Mouse (Mus musculus) ES-CJ7 (cell line): ENCODE results near the gene Xrcc3.

Source experiments
- DNase-seq: peaks from one replicate; pipeline ENCODE4 v3.0.0; 2011; ENCODE audit warnings: low read depth, low spot score

Gene Xrcc3

GRCm38 (mm10) chr12:111814769-111815762 lies 1.4 kb upstream of the Xrcc3 start:
- no peak for DNase-seq

- peak; percentile 29 for DNase-seq
These were observed 435 bp downstream of the Xrcc3 start for GRCm38 (mm10) chr12:111813111-111813765.

- no peak for DNase-seq
These were observed 1.1 kb downstream of the Xrcc3 start for GRCm38 (mm10) chr12:111812611-111813010.

- DNase-seq, result no peak
These were observed 1.6 kb downstream of the Xrcc3 start for GRCm38 (mm10) chr12:111812075-111812474.

GRCm38 (mm10) chr12:111809762-111810161 lies 3.9 kb downstream of the Xrcc3 start:
- peak; percentile 53 for DNase-seq

GRCm38 (mm10) chr12:111808775-111809174 lies 4.9 kb downstream of the Xrcc3 start:
- DNase-seq, result no peak

GRCm38 (mm10) chr12:111803538-111803937 lies 10.1 kb downstream of the Xrcc3 start:
- no peak for DNase-seq

- no peak for DNase-seq
These were observed 13.1 kb downstream of the Xrcc3 start for GRCm38 (mm10) chr12:111800459-111801183.

- no peak for DNase-seq
These were observed 15.2 kb downstream of the Xrcc3 start for GRCm38 (mm10) chr12:111798493-111798892.

- DNase-seq, result no peak
These were observed 16.4 kb downstream of the Xrcc3 start for GRCm38 (mm10) chr12:111797251-111797650.

GRCm38 (mm10) chr12:111795180-111795895 lies 18.3 kb downstream of the Xrcc3 start:
- DNase-seq, result no peak

GRCm38 (mm10) chr12:111794526-111795179 lies 19.0 kb downstream of the Xrcc3 start:
- DNase-seq, result no peak

- DNase-seq, result no peak
These were observed 19.6 kb downstream of the Xrcc3 start for GRCm38 (mm10) chr12:111794102-111794501.

- no peak for DNase-seq
These were observed 22.1 kb downstream of the Xrcc3 start for GRCm38 (mm10) chr12:111791474-111792104.

- DNase-seq, result no peak
These were observed 23.0 kb downstream of the Xrcc3 start for GRCm38 (mm10) chr12:111790631-111791030.

- DNase-seq, result no peak
These were observed 23.6 kb downstream of the Xrcc3 start for GRCm38 (mm10) chr12:111790090-111790489.

- DNase-seq, result no peak
These were observed 26.7 kb downstream of the Xrcc3 start for GRCm38 (mm10) chr12:111787015-111787414.

GRCm38 (mm10) chr12:111785174-111785573 lies 28.5 kb downstream of the Xrcc3 start:
- DNase-seq, result no peak

GRCm38 (mm10) chr12:111779544-111779943 lies 34.1 kb downstream of the Xrcc3 start:
- DNase-seq, result peak; percentile 53

GRCm38 (mm10) chr12:111777919-111778318 lies 35.8 kb downstream of the Xrcc3 start:
- no peak for DNase-seq
